Mouse (Mus musculus) mature B cell (primary cell): ENCODE measurements around the gene Sertad2.

Source experiments
- in situ Hi-C: fragments of 300-500 bp; cut with MboI; formaldehyde crosslinking; loops from 2 replicates; pipeline ENCODE4 v1.14.3; 2019

Sertad2 gene

DNA sequence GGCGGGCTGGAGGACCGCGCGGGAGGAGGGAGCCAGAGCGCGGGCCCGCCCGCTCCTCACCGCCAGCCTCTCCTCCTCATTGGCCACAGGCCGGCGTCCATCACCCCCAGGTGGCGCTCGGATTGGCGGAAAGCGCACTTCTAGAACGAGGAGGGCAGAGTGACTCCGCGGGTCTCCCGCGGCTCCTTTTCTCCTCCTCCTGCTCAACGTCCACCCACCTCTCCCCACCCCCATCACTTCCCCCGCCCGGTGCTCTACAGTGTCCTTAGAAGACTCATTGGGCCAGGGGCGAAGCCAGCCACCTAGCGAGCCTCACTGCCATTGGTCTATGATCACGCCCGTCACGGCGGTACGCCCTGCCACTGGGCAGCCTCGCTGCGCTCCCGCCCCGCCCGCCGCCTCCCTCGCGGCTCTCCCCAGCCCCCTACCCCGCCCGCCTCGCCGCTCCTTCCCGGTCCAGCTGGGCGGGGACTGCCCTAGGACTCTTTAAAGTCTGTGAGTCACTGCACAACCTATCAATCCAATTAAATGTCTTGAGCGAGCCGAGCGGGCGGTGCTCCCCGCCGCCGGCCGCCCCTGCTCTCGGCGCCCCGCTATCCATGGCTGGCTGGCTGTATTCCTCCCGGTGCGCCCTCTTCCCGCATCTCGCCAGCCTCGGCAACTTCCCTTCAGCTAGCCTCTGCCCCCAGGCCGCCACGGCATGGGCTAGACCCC, at the start of gene Sertad2:
Gene Sertad2, plus strand, starts transcription at position 515 of the 714 bp plus-strand sequence.
- in situ Hi-C loops = loop anchor here (10.0 kb wide), 1 partner anchor 92 kb away; no protein-coding TSS in a partner anchor

DNA sequence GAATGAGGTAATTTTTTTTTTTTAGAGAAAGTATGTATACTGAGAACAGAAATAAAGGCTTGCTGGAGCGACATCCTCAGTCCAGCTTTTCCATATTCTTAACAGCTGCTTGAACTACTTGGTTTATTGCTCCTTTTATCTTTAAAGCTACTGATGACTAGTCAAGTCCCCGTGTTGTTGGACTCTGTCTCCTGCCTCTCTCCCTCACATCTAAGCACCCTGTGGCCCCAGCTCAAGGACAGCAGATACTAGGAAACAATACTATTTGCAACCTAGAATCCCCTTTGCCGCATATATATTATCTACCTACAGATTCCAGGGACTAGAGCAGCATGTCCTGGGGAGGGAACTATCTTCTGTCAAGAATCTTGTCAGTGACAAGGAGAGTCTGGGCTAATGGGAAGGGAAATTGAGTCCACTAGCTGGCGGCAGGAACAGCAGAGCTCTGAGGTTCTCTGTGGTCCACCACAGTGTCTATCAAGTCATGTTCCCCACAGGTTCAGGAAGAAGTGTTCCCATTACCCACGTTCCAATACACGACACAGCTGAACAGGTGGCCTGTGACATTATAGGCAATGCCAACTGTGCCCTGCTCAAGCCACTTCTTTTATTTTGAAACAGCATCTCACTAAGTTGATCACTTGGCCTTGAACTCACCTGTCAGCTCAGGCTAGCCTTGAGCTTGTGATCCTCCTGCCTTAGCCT, 49.0 kb upstream of the Sertad2 start:
- in situ Hi-C loops = no loop called here

DNA sequence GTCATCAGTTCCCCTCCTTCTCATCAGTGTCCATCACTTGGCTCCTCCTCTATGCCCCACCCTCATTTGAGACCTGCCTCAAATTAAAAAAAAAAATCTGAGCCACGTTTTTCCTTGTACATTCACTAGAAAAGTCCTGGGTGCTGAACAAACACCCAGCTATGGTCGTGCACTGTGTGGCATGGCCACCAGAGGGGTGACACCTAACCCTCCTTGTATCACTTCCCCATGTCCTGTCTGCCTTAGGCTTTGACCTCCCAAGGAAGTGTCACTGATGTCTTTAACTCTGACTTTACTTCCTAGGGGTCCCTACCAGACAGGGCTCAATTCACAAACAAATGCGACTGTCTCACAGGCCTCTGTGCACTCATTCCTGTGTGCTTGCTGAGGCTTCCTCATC, 42.5 kb upstream of the Sertad2 start:
- in situ Hi-C loops = no loop called here

DNA sequence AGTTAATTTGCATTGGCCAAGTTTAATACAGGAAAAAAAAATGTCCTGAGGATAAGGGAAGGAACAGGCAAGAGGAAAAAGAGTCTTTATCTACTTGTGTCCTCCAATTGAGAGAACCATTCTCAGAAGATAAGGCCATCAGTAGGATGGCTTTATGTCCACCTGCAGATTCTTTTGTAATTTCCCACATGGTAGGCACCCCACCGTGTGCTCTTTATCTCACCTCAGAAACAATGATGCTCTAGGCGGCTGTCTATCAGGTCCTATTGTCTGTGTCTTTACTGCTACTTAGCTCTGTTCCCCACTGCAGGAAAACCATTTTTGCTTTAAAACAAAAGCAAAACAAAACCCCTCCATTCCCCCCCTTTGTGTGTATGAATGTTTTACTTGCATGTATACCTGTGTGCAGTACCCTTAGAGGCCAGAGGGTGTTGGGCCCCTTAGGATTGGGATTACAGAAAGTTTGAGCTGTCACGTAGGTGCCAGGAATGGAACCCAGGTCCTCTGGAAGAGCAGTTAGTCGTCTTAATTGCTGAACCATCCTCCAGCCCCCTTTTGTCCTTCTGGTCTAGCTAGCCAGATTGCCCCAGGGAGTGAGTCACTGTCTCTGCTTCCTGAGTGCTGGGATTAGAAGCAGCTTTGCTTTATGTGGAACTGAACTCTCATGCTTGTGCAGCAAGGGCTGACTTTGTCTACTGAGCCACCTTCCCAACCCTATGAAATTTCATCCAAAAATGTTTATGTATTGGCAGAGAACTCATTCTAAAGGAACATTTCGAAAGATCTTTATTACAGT, 41.7 kb upstream of the Sertad2 start:
- in situ Hi-C loops = no loop called here

DNA sequence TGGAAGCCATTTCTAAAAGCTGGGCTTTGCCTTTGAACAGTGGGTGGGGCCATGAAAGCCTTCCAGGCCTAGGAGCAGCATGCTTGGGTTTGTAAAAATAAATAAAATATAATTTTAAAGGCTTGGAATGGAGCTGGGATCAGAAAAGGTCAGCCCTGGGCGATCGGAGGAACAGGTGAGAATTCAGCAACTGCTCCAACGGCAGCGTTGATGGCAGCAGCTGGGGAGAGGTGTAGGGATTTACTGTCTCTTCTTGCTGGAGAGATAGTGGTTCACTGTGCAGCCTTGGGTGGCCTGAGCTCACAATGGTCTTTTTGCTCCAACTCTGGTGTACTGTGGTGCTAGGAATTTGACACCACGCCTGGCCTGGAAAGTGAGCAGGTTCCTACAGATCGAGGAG, 29.5 kb upstream of the Sertad2 start:
- in situ Hi-C loops = no loop called here

DNA sequence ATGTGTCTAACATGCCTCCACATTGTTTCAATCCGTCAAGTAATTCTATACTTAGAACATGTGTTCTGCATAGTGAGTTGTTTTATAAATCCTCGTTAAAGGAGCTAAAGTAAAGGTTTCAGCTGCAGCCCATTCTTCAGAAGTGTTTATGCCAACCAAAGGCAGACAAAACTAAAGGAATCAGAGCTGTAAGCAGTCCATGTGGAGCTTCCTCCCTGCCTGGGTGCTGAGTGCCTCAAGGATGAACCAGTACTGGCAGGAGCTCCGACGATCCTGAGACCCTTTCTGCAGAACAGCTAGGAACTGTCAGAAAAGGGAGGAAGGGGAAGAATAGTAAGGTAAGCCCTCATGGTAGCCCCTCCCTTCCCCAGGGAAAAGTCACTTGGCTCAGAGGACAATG, 28.3 kb upstream of the Sertad2 start:
- in situ Hi-C loops = no loop called here

DNA sequence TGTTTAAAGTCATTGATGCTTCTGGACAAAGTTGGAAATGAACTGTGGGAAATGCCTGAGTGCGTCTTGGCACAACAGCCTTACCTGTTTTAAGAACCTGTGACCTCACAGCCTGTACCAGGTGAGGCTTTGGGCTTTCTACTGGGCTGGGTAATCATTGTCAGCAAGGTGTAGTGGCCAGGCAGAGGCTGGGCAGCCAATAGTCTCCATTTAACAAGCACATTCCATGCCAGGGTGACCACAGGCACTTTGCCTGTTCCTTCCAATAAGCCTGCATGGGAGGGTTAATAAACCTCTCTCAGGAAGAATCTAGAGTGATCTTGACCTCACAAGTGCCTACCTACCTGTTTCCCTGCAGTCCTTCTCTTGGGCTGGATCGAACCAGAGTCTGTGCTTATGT, 21.7 kb upstream of the Sertad2 start:
- in situ Hi-C loops = no loop called here

DNA sequence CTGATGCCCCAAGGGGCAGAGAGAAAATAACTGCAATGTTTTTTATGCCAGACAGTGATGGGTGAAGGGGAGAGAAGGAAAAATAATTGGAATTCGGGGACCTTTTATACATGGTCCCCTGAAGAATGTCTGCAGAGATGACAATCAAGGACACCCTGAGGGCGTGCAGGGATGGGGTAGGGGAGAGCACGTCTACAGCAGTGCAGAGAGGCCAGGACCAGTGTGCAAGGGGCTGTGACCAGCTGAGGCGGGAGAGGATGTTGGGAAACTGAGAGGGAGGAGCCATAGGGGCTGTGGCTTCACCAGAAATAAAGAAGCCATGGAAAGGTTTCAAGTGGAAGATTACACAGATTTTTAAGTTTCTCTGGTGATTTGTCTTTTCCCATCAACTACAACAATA, 20.3 kb upstream of the Sertad2 start:
- in situ Hi-C loops = no loop called here

DNA sequence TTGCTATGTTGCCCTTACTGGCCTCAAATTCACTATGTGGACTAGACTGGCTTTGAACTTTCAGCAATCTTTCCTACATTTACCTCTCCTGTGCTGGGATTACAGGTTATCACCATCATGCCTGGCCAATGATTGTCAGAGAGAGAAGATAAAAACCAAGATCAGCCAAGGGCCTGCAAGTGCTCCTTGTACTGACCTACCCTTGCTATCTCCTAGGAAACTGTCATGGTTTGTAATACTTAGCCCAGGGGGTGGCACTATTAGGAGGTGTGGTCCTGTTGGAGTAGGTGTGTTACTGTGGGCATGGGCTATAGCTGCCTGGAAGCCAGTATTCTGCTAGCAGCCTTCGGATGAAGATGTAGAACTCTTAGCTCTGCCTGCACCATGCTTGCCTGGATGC, 18.6 kb upstream of the Sertad2 start:
- in situ Hi-C loops = no loop called here

DNA sequence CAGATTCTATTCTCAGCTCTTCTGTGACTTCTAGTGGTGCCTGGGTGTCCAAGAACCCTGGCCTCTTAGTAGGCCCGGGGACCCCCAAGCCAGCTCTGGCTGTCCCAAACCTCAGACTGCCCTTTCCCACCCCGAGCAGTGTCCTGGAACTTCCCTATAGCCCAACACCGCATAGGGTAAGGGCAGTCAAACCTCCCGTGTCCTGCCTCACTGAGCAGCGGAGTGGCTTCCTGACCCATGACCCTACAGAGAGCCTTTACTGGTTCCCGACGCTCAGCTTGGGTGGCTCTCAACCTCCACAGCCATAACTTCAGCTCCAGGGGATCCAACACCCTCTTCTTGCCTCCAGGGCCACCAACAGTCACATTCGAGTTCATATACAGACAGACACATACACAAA, 17.1 kb upstream of the Sertad2 start:
- in situ Hi-C loops = no loop called here

DNA sequence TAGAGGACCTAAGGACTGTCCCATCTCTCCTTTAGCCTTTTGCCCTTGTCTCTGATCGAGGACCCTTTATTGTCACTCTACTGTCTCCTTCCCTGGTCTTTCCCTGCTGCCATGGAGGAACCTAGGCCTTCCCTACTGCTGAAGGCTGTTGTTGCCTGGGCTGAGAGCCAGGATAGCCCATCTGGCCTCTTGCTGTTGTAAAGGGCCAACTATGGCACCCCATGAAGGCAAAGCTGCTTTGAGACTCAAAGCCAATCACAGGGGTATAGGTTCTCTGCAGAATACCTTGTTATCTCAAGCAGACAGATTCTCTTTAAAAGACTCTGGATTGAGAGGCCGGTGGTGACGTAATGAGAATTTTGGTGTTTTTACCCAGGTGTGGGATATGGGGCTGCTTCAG, 15.2 kb upstream of the Sertad2 start:
- in situ Hi-C loops = no loop called here

DNA sequence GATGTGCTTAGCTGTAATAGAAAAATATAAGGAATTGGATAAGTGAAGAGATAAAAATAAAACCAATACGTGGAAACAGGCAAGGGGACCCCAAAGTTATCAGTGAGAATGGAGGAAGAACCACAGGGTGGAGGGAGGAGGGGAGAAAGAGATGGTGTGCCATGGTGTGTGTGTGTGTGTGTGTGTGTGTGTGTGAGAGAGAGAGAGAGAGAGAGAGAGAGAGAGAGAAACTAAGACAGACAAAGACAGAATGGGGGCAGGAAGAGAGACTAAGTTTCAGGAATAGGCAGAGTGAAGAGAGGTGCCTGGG, 11.4 kb upstream of the Sertad2 start:
- in situ Hi-C loops = no loop called here

DNA sequence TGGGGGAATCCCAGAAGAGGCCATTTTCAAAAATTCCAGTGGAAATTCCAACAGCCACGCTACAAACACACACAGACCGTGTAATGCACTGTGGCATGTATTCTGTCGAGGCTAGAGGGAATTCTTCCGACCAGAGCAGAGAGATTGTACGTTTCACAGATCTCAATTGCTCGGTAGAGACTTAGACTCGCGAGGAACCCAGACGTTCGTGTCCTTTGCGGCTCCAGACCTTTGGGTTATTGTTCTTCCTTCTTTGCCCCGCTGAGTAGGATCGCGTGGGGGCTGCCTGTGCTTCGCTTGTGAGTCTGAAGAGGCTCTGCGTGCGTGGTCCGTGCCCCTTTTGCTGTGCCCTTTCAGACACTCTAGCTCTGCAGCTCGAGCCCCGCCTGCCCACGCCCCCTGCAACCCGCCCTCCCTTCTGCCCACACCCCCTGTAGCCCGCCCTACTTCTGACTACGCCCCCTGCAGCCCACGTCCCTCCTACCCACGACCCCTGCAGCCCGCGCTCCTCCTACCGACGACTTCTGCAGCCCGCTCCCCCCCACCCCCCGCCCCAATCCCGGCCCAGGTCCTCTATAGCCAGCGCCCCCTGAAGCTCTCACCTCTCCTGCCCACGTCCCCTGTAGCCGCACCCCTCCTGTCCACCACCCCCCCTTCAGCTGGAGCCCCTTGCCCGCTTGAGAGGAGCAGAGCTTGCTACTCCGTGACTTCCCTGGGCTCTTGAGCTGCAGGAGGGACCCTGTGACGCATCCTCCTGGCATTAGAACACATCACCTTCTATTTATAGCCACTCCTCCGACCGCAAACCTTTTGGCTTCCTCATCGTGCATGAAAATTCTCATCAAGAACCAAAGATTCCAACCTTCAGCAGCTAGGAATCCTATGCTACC, 10.8 kb upstream of the Sertad2 start:
- in situ Hi-C loops = no loop called here

DNA sequence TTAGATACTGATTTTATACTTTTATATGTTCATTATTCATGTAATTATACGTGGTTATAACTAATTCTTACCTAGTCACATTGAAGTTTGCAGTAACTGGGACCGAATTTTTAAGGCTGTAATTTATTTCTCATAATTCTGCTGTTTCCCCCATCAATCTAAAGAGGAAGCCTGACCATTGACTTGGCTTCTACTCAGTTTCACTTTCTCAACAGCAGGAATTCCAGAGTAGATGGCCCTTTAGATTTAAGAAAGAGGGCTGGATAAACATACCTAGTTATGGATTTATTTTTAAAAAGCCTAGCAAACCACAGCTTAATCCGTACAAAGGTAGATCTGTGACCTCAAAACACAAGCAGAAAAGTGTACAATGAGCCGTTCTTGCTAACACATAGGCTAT, 9.8 kb upstream of the Sertad2 start:
- in situ Hi-C loops = no loop called here

DNA sequence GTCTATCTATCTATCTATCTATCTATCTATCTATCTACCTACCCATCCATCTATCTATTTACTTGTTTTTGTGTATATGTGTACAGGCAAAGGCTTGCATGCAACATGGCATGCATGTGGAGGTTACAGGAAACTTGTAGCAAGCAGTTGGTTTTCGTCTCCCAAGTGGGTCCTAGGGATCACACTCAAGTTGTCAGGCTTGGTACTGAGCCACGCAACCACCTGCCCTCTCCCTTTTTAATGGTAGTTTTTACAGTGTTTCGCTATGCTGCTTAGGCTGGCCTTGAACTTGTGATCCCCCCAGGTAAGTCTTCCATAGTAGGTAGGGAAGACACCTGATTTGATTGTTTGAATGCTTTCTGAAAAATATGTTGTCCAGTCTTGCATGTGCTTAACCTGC, 5.8 kb upstream of the Sertad2 start:
- in situ Hi-C loops = no loop called here

DNA sequence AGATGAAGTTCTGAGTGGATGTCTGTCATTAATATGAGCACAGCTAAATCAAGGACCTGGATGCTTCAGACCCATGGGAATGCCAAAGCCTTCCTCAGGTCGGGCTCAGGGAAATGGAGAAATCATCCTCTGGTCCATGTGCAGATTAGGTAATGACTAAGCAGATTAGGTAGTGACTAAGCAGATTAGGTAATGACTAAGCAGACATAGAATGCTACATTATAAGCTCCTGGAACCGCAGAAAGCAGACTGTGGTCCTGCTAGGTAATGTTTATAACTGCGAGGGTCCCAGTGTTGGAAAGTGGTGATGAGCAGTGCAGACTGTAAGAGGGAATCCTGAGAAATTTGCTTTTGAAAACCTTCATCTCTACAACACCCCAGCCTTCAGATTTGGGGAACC, 4.6 kb upstream of the Sertad2 start:
- in situ Hi-C loops = no loop called here

DNA sequence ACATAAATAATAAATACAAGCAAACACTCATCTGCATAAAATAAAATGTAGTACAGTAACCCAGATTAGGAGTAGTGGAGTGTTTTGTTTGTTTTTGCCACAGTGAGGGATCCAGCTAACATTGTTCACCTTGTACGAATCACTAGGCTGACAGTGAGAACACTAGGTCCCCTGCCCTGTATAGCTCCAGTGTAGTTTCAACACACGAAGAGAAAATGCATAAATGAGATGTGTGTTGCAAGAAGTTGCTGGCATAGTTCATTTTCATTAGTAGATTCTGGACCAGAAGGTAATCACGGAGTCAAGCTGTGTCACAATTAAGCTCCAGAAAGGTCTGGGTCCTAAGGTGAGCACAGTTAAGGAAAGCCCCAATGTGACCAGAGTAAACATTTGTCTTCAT, 1.8 kb upstream of the Sertad2 start:
- in situ Hi-C loops = loop anchor here (10.0 kb wide), 1 partner anchor 94 kb away; no protein-coding TSS in a partner anchor

DNA sequence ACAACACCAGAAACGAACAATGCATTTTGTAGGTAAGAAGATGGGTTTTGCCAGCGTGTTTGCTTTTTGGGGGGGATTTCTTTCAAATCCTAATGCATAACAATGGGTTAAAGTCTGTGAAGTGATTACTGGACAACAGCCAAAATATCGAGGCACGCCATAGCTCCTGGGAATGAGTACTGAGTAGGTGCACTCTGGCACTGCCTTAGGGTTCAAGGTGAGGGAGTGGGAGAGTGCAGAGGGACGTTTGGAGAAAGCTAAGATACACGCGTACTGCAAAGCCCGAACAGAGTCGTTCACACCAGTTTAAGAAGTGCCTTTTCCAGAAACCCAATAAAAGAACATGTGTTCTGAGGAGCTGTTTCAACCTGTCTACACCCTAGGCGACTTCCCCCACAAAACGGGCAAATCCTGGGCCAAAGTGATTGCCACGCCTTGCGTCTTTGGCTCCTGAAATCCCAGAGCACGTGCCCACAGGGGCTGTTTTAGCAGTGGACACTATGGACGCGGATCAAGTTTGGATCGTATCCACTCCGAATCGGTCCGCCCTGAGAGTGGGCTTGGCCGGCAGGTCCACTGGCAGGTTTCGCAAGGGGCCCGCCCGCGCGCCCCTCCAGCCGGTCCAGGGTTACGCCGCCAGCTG, 937 bp upstream of the Sertad2 start:
- in situ Hi-C loops = loop anchor here (10.0 kb wide), 1 partner anchor 93 kb away; no protein-coding TSS in a partner anchor

DNA sequence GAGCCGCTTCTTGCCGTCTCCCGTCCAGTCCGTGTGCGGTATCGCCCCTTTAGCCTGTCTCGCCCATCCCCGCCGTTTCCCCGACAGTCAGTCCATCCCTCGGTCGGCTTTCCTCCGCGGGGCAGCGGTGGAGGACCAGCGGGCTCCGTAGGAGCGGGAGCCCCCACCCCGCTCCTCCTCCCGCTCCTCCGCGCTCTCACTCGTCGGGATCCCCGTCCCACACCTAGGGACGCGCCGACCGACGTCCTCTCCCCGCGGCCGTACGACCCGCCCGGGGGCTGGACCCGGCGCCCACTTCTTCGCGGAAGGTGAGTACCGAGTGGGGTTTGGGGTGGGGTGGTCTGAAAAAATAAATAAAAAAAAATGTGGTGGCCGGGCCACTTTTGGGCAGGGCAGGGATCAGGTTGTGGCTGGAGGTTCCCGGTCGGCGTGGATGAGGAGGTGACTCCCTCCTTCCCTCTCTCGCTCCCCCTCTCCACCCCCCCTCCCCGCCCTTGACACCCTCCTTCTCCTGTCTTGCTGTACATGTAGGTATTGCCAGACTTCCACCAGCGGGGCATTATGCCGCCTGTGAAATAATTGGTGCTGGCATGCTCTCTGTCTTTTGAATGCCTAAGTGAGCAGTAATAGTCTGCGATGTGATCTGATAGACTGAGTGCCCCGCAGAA, 534 bp downstream of the Sertad2 start:
- in situ Hi-C loops = loop anchor here (10.0 kb wide), 1 partner anchor 91 kb away; no protein-coding TSS in a partner anchor

DNA sequence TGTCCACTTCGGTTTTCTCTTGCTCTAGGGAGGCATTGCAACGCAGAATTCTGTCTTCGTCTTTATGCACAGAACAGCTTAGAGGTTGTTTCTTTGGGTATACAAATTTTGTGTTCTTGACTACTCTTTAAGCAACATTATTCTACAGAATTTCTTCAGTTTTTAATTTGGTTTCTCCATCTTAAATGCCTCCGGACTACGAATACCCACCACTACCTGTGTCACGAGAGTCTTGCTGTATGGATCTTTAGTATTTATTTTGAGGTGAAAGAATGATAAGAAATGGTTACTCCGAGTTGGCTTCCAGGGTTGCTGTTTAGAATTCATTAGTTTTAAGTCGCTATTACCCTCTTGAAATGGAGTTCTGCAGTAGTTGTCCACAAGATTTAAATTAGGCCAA, 1.3 kb downstream of the Sertad2 start:
- in situ Hi-C loops = loop anchor here (10.0 kb wide), 1 partner anchor 90 kb away; no protein-coding TSS in a partner anchor
